In the genomic region with DNA sequence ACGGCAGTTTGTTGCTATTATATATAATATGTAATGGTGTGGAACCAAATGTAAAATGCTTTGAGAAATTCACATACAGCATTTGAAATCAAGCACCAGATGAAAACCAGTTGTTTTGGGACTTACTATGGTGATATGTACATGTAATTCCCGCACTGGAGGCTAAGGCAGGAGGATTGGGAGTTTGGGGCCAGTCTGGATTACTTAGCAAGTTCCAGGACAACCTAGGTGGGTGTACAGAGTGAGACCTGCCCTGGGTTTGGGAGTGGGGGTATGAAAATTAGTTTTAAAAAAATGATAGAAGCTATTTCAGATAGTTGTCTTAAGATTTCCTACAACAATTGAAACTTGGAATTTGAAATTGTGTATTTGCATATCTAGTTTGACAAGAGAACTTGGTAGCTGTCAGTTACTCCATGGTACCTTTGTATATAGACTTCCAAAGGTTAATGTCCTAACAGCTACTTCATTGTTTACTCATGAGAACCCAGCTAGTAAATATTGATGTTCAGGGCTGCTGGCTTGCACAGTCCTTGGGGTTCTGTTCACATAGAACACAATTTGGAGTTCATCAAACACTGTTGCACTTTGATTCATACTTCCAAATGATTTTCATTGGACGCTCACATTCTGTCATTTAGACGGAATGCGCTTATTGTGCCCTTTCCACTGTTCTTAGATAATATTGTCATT, we compare ENCODE assay signal across 24 mouse cellular contexts. TPM values are rescaled to one million over a fixed set of nuclear protein-coding genes. Genes with fewer than 3 reads are reported as not detected.
DNase-seq lines count a peak whose midpoint lies in the region; ATAC-seq lines count a peak whose summit lies in the region.
"Had no signal": no experiment of that assay in that cellular context is flagged by ENCODE, and none has a peak within 500 bp of the region (broad histone marks: within the 10 kb centered on the region; RNA-seq: fewer than 3 reads in every experiment).

No protein-coding gene starts in this region.

- H3K4me1 ChIP-seq in limb, embryonic 15.5 days: peaks cover 10% of the 10 kb centered on the region
- peaks cover 8% of the 10 kb centered on the region for H3K4me1 ChIP-seq in limb, embryonic 10.5 days
- peaks cover 17% of the 10 kb centered on the region for H3K4me1 ChIP-seq in liver, embryonic 11.5 days (replicated peaks; ENCODE audit: control insufficient read depth, insufficient read depth, low read length)
- peaks cover 49% of the 10 kb centered on the region for H3K4me1 ChIP-seq in liver, embryonic 15.5 days (replicated peaks)

- H3K36me3 ChIP-seq in limb, embryonic 15.5 days: peaks cover 29% of the 10 kb centered on the region
- peaks cover 59% of the 10 kb centered on the region for H3K36me3 ChIP-seq in limb, embryonic 10.5 days
- peaks cover 8% of the 10 kb centered on the region; the same call in 1 of the 2 replicates for H3K36me3 ChIP-seq in liver, embryonic 11.5 days (ENCODE audit: control insufficient read depth, insufficient read depth, low read length)
- H3K36me3 ChIP-seq in liver, embryonic 15.5 days (replicated peaks): peaks cover 35% of the 10 kb centered on the region

- H3K4me2 ChIP-seq in limb, embryonic 15.5 days: no peak overlapping the region
- H3K4me2 ChIP-seq in liver, embryonic 11.5 days: no peak overlapping the region; the same call in 1 of the 2 replicates
- no peak overlapping the region for H3K4me2 ChIP-seq in liver, embryonic 15.5 days
- H3K4me2 ChIP-seq: forebrain, embryonic 13.5 days had no signal

- H3K4me3 ChIP-seq in limb, embryonic 15.5 days: no peak overlapping the region
- H3K4me3 ChIP-seq in limb, embryonic 10.5 days: no peak overlapping the region
- no peak overlapping the region for H3K4me3 ChIP-seq in liver, embryonic 11.5 days (ENCODE audit: low read depth, low read length)
- H3K4me3 ChIP-seq in liver, embryonic 15.5 days (replicated peaks): no peak overlapping the region
- H3K4me3 ChIP-seq: forebrain, embryonic 13.5 days; hindbrain, embryonic 12.5 days had no signal

- H3K9ac ChIP-seq in limb, embryonic 15.5 days: no peak overlapping the region
- H3K9ac ChIP-seq in liver, embryonic 11.5 days (ENCODE audit: low read depth, low read length): no peak overlapping the region
- H3K9ac ChIP-seq in liver, embryonic 15.5 days: no peak overlapping the region
- H3K9ac ChIP-seq: embryonic facial prominence, embryonic 13.5 days; forebrain, embryonic 13.5 days; forebrain, postnatal 0 days; heart, embryonic 13.5 days; hindbrain, embryonic 12.5 days had no signal

- no peak for ATAC-seq in limb, embryonic 15.5 days (ENCODE audit: insufficient number of reproducible peaks, low FRiP score, low TSS enrichment, low read depth)
- ATAC-seq in liver, embryonic 11.5 days (replicated peaks; ENCODE audit: low FRiP score): no peak
- ATAC-seq in liver, embryonic 15.5 days (ENCODE audit: insufficient read depth): no peak; the same call in 1 of the 2 replicates
- no peak for ATAC-seq in megakaryocyte-erythroid progenitor cell, adult 5-6 weeks (replicated peaks; ENCODE audit: low FRiP score, low TSS enrichment, poor library complexity, severe bottlenecking)
- ATAC-seq in erythroid progenitor cell, adult 5-6 weeks (replicated peaks; ENCODE audit: low FRiP score, poor library complexity, severe bottlenecking): no peak
- ATAC-seq: activated CD4-positive, CD25-positive, alpha-beta regulatory T cell, adult 4 months; forebrain, postnatal 0 days had no signal

- no peaks in the 10 kb centered on the region for H3K27me3 ChIP-seq in limb, embryonic 15.5 days
- H3K27me3 ChIP-seq in limb, embryonic 10.5 days (ENCODE audit: low read depth, poor library complexity, severe bottlenecking): no peaks in the 10 kb centered on the region
- no peaks in the 10 kb centered on the region for H3K27me3 ChIP-seq in liver, embryonic 11.5 days (replicated peaks; ENCODE audit: control insufficient read depth, insufficient read depth, low read length)
- H3K27me3 ChIP-seq in liver, embryonic 15.5 days: no peaks in the 10 kb centered on the region
- H3K27me3 ChIP-seq: embryonic facial prominence, embryonic 13.5 days; forebrain, embryonic 13.5 days; heart, embryonic 13.5 days; hindbrain, embryonic 12.5 days had no signal

- intact Hi-C loops in gastrocnemius, postnatal 36 days (cut with DNase I): no loop called here

- H3K9me3 ChIP-seq in limb, embryonic 15.5 days: no peaks in the 10 kb centered on the region
- H3K9me3 ChIP-seq in limb, embryonic 10.5 days (replicated peaks): no peaks in the 10 kb centered on the region
- no peaks in the 10 kb centered on the region for H3K9me3 ChIP-seq in liver, embryonic 11.5 days (ENCODE audit: control insufficient read depth, low read length)
- H3K9me3 ChIP-seq in liver, embryonic 15.5 days (replicated peaks): no peaks in the 10 kb centered on the region
- H3K9me3 ChIP-seq: embryonic facial prominence, embryonic 13.5 days; forebrain, embryonic 13.5 days; heart, embryonic 13.5 days; hindbrain, embryonic 12.5 days had no signal

- WGBS in limb, embryonic 15.5 days: 95% methylated on average over 5 of the region's 5 CpGs
- WGBS in limb, embryonic 10.5 days: 96% methylated on average over 5 of the region's 5 CpGs
- WGBS in liver, embryonic 11.5 days: 95% methylated on average over 5 of the region's 5 CpGs
- WGBS in liver, embryonic 15.5 days (ENCODE audit: insufficient replicate concordance): 78% methylated on average over 5 of the region's 5 CpGs

- no peak for DNase-seq in limb, embryonic 10.5 days (ENCODE audit: low spot score)
- no peak for DNase-seq in liver, embryonic 11.5 days (ENCODE audit: low spot score)
- DNase-seq in gastrocnemius, postnatal 36 days: no peak
- DNase-seq: adrenal gland, postnatal 14 days; cerebellum, adult 11-12 months; cerebellum, adult 9-10 months; cerebellum, postnatal 25 days; forebrain, postnatal 0 days; gastrocnemius, postnatal 14 days; heart, postnatal 4 days had no signal

- H3K27ac ChIP-seq in limb, embryonic 15.5 days: peak overlapping the region; percentile 22; the same call in 1 of the 2 replicates
- H3K27ac ChIP-seq in limb, embryonic 10.5 days: no peak overlapping the region
- H3K27ac ChIP-seq in liver, embryonic 11.5 days (ENCODE audit: low read depth, low read length): peak overlapping the region; percentile 54; the same call in 1 of the 2 replicates
- peak overlapping the region; percentile 89 for H3K27ac ChIP-seq in liver, embryonic 15.5 days (replicated peaks)
- H3K27ac ChIP-seq: forebrain, embryonic 13.5 days; hindbrain, embryonic 12.5 days had no signal

RNA-seq across cellular contexts. Expression of a gene that starts 1.4 kb away (rescaled TPM):
- 156 and 162 TPM in 2 replicates for polyA plus RNA-seq in limb, embryonic 15.5 days (2015; fragmentation: Nextera tagmentation; extraction: Ambion mirVana)
- polyA plus RNA-seq in limb, embryonic 10.5 days (2016; fragmentation: Nextera tagmentation; extraction: Ambion mirVana): 196 and 200 TPM in 2 replicates
- 225 and 249 TPM in 2 replicates for polyA plus RNA-seq in liver, embryonic 11.5 days (2014; fragmentation: Nextera tagmentation; extraction: Ambion mirVana)
- polyA plus RNA-seq in liver, embryonic 15.5 days (2015; fragmentation: Nextera tagmentation; extraction: Ambion mirVana): 112 and 115 TPM in 2 replicates
- 167 and 177 TPM in 2 replicates for total RNA-seq in megakaryocyte-erythroid progenitor cell, adult 5-6 weeks (2014; fragmentation: Nextera tagmentation)
- total RNA-seq in megakaryocyte-erythroid progenitor cell, adult 5-6 weeks (2017): 127 and 209 TPM in 2 replicates
- total RNA-seq in erythroid progenitor cell, adult 5-6 weeks (2015; ENCODE audit: low replicate concordance): 135 and 194 TPM in 2 replicates
- total RNA-seq in erythroid progenitor cell, adult 5-6 weeks (2017; ENCODE audit: low replicate concordance): 137 and 140 TPM in 2 replicates
- 10 to 100 TPM; 49.1 to 52.8 TPM for total RNA-seq in gastrocnemius, postnatal 36 days (2021)

RNA-seq across cellular contexts. Expression of a gene that starts 21.7 kb away (rescaled TPM):
- polyA plus RNA-seq in limb, embryonic 15.5 days (2015; fragmentation: Nextera tagmentation; extraction: Ambion mirVana): 106 and 117 TPM in 2 replicates
- 96.3 and 109 TPM in 2 replicates for polyA plus RNA-seq in limb, embryonic 10.5 days (2016; fragmentation: Nextera tagmentation; extraction: Ambion mirVana)
- 95.3 and 95.6 TPM in 2 replicates for polyA plus RNA-seq in liver, embryonic 11.5 days (2014; fragmentation: Nextera tagmentation; extraction: Ambion mirVana)
- polyA plus RNA-seq in liver, embryonic 15.5 days (2015; fragmentation: Nextera tagmentation; extraction: Ambion mirVana): 42.7 and 43.5 TPM in 2 replicates
- total RNA-seq in megakaryocyte-erythroid progenitor cell, adult 5-6 weeks (2014; fragmentation: Nextera tagmentation): 50.1 and 67.6 TPM in 2 replicates
- total RNA-seq in megakaryocyte-erythroid progenitor cell, adult 5-6 weeks (2017): 125 and 126 TPM in 2 replicates
- total RNA-seq in erythroid progenitor cell, adult 5-6 weeks (2015; ENCODE audit: low replicate concordance): 64.2 and 80.1 TPM in 2 replicates
- total RNA-seq in erythroid progenitor cell, adult 5-6 weeks (2017; ENCODE audit: low replicate concordance): 88.1 and 97.8 TPM in 2 replicates
- total RNA-seq in gastrocnemius, postnatal 36 days (2021): 10 to 100 TPM; 70.4 to 74.8 TPM

RNA-seq across cellular contexts. Expression of a gene that starts 27.0 kb away (rescaled TPM):
- polyA plus RNA-seq in limb, embryonic 15.5 days (2015; fragmentation: Nextera tagmentation; extraction: Ambion mirVana): 0.43 and 0.67 TPM in 2 replicates
- polyA plus RNA-seq in limb, embryonic 10.5 days (2016; fragmentation: Nextera tagmentation; extraction: Ambion mirVana): not detected in 2 replicates
- polyA plus RNA-seq in liver, embryonic 11.5 days (2014; fragmentation: Nextera tagmentation; extraction: Ambion mirVana): not detected in 2 replicates
- polyA plus RNA-seq in liver, embryonic 15.5 days (2015; fragmentation: Nextera tagmentation; extraction: Ambion mirVana): not detected in 2 replicates
- total RNA-seq in megakaryocyte-erythroid progenitor cell, adult 5-6 weeks (2014; fragmentation: Nextera tagmentation): not detected in 2 replicates
- not detected in 2 replicates for total RNA-seq in megakaryocyte-erythroid progenitor cell, adult 5-6 weeks (2017)
- total RNA-seq in erythroid progenitor cell, adult 5-6 weeks (2015; ENCODE audit: low replicate concordance): not detected in 2 replicates
- total RNA-seq in erythroid progenitor cell, adult 5-6 weeks (2017; ENCODE audit: low replicate concordance): not detected in 2 replicates
- not detected for total RNA-seq in gastrocnemius, postnatal 36 days (2021)
- total RNA-seq: adrenal gland, adult 18-20 months; adrenal gland, postnatal 14 days; forebrain, postnatal 0 days; gastrocnemius, adult 18-20 months; gastrocnemius, postnatal 14 days; granulocyte monocyte progenitor cell, adult 5-6 weeks; heart, postnatal 4 days; MEL had no signal
- polyA plus RNA-seq: activated CD4-positive, CD25-positive, alpha-beta regulatory T cell, adult 4 months; cortical plate, adult 2 months; forebrain, embryonic 13.5 days; forebrain, postnatal 0 days; heart, embryonic 13.5 days; hindbrain, embryonic 12.5 days had no signal
